Mouse (Mus musculus) gastrocnemius, adult 18-20 months (tissue): Measurements from ENCODE around the gene Slc25a54. TPM values are rescaled to one million over a fixed set of nuclear protein-coding genes. Genes with fewer than 3 reads are reported as not detected.

Experiments used
- DNase-seq: peaks from one replicate; pipeline ENCODE4 v3.0.0; 2021; ENCODE audit warnings: low spot score
- long read RNA-seq, 2 experiments: library from polyadenylated mRNA; stranded (forward); transcript quantifications; one replicate each; pipeline ENCODE4 v2.0.0; 2021
- total RNA-seq, 2 experiments: library from RNA; stranded (reverse); gene quantifications; 2 replicates each; pipeline ENCODE4 v1.2.3; 2021

Slc25a54 gene
- total RNA-seq, result not detected
- long read RNA-seq, experiment 1, result 0 reads
- long read RNA-seq, experiment 2, result 0 reads

- no peak for DNase-seq
Observed at GRCm38 (mm10) chr3:109080169-109080568, at the start of gene Slc25a54. Gene Slc25a54 (plus strand): TSS chr3:109080469.

GRCm38 (mm10) chr3:109030817-109031216, 49.5 kb upstream of the Slc25a54 start:
- peak; percentile 30 for DNase-seq

GRCm38 (mm10) chr3:109031626-109032025, 48.6 kb upstream of the Slc25a54 start:
- DNase-seq, result no peak

GRCm38 (mm10) chr3:109032306-109032705, 48.0 kb upstream of the Slc25a54 start:
- DNase-seq, result no peak

- DNase-seq, result no peak
Observed at GRCm38 (mm10) chr3:109034411-109034810, 45.9 kb upstream of the Slc25a54 start.

GRCm38 (mm10) chr3:109040908-109041307, 39.4 kb upstream of the Slc25a54 start:
- no peak for DNase-seq

- DNase-seq, result no peak
Observed at GRCm38 (mm10) chr3:109043395-109043794, 36.9 kb upstream of the Slc25a54 start.

GRCm38 (mm10) chr3:109046428-109046827, 33.8 kb upstream of the Slc25a54 start:
- DNase-seq, result no peak

GRCm38 (mm10) chr3:109047707-109048283, 32.5 kb upstream of the Slc25a54 start:
- DNase-seq, result no peak

GRCm38 (mm10) chr3:109051056-109051945, 29.0 kb upstream of the Slc25a54 start:
- peak; percentile 22 for DNase-seq

- DNase-seq, result no peak
Observed at GRCm38 (mm10) chr3:109051946-109052331, 28.3 kb upstream of the Slc25a54 start.

- DNase-seq, result no peak
Observed at GRCm38 (mm10) chr3:109059903-109060302, 20.4 kb upstream of the Slc25a54 start.

GRCm38 (mm10) chr3:109062391-109062790, 17.9 kb upstream of the Slc25a54 start:
- no peak for DNase-seq

GRCm38 (mm10) chr3:109062989-109063388, 17.3 kb upstream of the Slc25a54 start:
- DNase-seq, result peak; percentile 58

GRCm38 (mm10) chr3:109084418-109084817, 4.1 kb downstream of the Slc25a54 start:
- no peak for DNase-seq

GRCm38 (mm10) chr3:109088460-109088859, 8.2 kb downstream of the Slc25a54 start:
- no peak for DNase-seq

GRCm38 (mm10) chr3:109104702-109105101, 24.4 kb downstream of the Slc25a54 start:
- DNase-seq, result no peak

GRCm38 (mm10) chr3:109117136-109117535, 36.9 kb downstream of the Slc25a54 start:
- no peak for DNase-seq

GRCm38 (mm10) chr3:109119562-109119961, 39.3 kb downstream of the Slc25a54 start:
- no peak for DNase-seq

GRCm38 (mm10) chr3:109119973-109120372, 39.7 kb downstream of the Slc25a54 start:
- no peak for DNase-seq

- peak; percentile 52 for DNase-seq
Observed at GRCm38 (mm10) chr3:109122641-109123530, 42.6 kb downstream of the Slc25a54 start, which contains the start of gene Slc25a24. Gene Slc25a24 (plus strand): TSS chr3:109123149.
